8 mouse cellular contexts compared by ENCODE assay signal in genomic region chr5:114608516-114608915, GRCm38 (mm10). TPM values are rescaled to one million over a fixed set of nuclear protein-coding genes. Genes with fewer than 3 reads are reported as not detected.
A peak's percentile ranks its signal among the peaks of the same experiment; 100 is the strongest.
DNase-seq lines count a peak whose midpoint lies in the region; ATAC-seq lines count a peak whose summit lies in the region.

No protein-coding gene starts in this region.

- no peak overlapping the region for H3K27ac ChIP-seq in embryonic facial prominence, embryonic 11.5 days (replicated peaks; ENCODE audit: low read depth, low read length)

- no peaks in the 10 kb centered on the region for H3K27me3 ChIP-seq in embryonic facial prominence, embryonic 11.5 days (ENCODE audit: control insufficient read depth, insufficient read depth, low read length)

- 3% methylated on average over 12 of the region's 12 CpGs for WGBS in embryonic facial prominence, embryonic 11.5 days

- peak; percentile 41 for ATAC-seq in CD4-positive, CD25-positive, alpha-beta regulatory T cell, adult 4 months
- no peak for ATAC-seq in embryonic facial prominence, embryonic 11.5 days (replicated peaks; ENCODE audit: insufficient number of reproducible peaks, low FRiP score, low TSS enrichment, low read depth)

- H3K4me3 ChIP-seq in embryonic facial prominence, embryonic 11.5 days (ENCODE audit: low read depth, low read length): no peak overlapping the region

- no peaks in the 10 kb centered on the region; the same call in 1 of the 2 replicates for H3K4me1 ChIP-seq in embryonic facial prominence, embryonic 11.5 days (ENCODE audit: control insufficient read depth, insufficient read depth, low read length)

- peak; percentile 77 for DNase-seq in adrenal gland, adult 2 months
- DNase-seq in embryonic facial prominence, embryonic 11.5 days (ENCODE audit: low spot score): peak; percentile 88
- peak; percentile 88 for DNase-seq in heart, postnatal 4 days
- peak; percentile 72 to 78 for DNase-seq in layer of hippocampus, postnatal 14 days (ENCODE audit: low spot score in 2 of 2)
- peak; percentile 85 for DNase-seq in lung, postnatal 36 days
- DNase-seq in right cerebral cortex, postnatal 14 days: peak; percentile 89
- DNase-seq in urinary bladder, postnatal 36 days (ENCODE audit: low spot score in 2 of 2): peak; percentile 64 to 69

- H3K36me3 ChIP-seq in embryonic facial prominence, embryonic 11.5 days (replicated peaks; ENCODE audit: control insufficient read depth, insufficient read depth, low read depth, low read length): no peaks in the 10 kb centered on the region

- H3K9me3 ChIP-seq in embryonic facial prominence, embryonic 11.5 days (replicated peaks; ENCODE audit: control insufficient read depth, low read length): no peaks in the 10 kb centered on the region

- no peak overlapping the region for H3K4me2 ChIP-seq in embryonic facial prominence, embryonic 11.5 days (ENCODE audit: low read depth, low read length)

- H3K9ac ChIP-seq in embryonic facial prominence, embryonic 11.5 days (replicated peaks; ENCODE audit: low read length): no peak overlapping the region

RNA-seq across cellular contexts. Expression of gene Fam222a, which starts 40.7 kb away (rescaled TPM):
- not detected for polyA plus RNA-seq in CD4-positive, CD25-positive, alpha-beta regulatory T cell, adult 4 months (2017; shearing (Covaris generic))
- 10 to 100 TPM; 32.9 to 84.3 TPM for total RNA-seq in adrenal gland, adult 2 months (2021)
- 68.3 and 72.0 TPM in 2 replicates for polyA plus RNA-seq in adrenal gland, adult 2 months (2012; rRNA removed)
- polyA plus RNA-seq in embryonic facial prominence, embryonic 11.5 days (2014; fragmentation: Nextera tagmentation; extraction: Ambion mirVana): 2.5 and 2.7 TPM in 2 replicates
- 1 to 10 TPM; 6.0 to 7.0 TPM for total RNA-seq in heart, postnatal 4 days (2021)
- 1 to 10 TPM; 7.6 to 7.8 TPM for total RNA-seq in layer of hippocampus, postnatal 14 days (2021)

RNA-seq across cellular contexts. Expression of gene Trpv4, which starts 49.7 kb away (rescaled TPM):
- 1 to 10 TPM in 1 of 2 experiments, under 1 TPM in 1; 0.13 to 1.4 TPM for polyA plus RNA-seq in CD4-positive, CD25-positive, alpha-beta regulatory T cell, adult 4 months (2017; shearing (Covaris generic))
- total RNA-seq in adrenal gland, adult 2 months (2021): 1 to 10 TPM; 2.5 to 3.1 TPM
- 4.5 and 5.4 TPM in 2 replicates for polyA plus RNA-seq in adrenal gland, adult 2 months (2012; rRNA removed)
- polyA plus RNA-seq in embryonic facial prominence, embryonic 11.5 days (2014; fragmentation: Nextera tagmentation; extraction: Ambion mirVana): 0.85 and 1.1 TPM in 2 replicates
- 1 to 10 TPM; 2.8 to 3.1 TPM for total RNA-seq in heart, postnatal 4 days (2021)
- 1 to 10 TPM; 2.2 to 5.7 TPM for total RNA-seq in layer of hippocampus, postnatal 14 days (2021)
